Mouse (Mus musculus) layer of hippocampus, adult 18-20 months (tissue): ENCODE data around the gene Gsdma2. TPM values are rescaled to one million over a fixed set of nuclear protein-coding genes. Genes with fewer than 3 reads are reported as not detected.
"Not testable (repeated sequence)": the region's sequence is repeated elsewhere in the genome, so short reads cannot be mapped to it uniquely, and the experiment has no call there.

Source experiments
- DNase-seq, 2 experiments: peaks; one replicate each; pipeline ENCODE4 v3.0.0; 2022; ENCODE audit warnings: low spot score in 2 of 2
- total RNA-seq, 2 experiments: library from RNA; stranded (reverse); gene quantifications; 2 replicates each; pipeline ENCODE4 v1.2.3; 2021

The Gsdma2 gene
- total RNA-seq, 2 experiments from 2014 or later: not detected

GRCm38 (mm10) chr11:98664091-98664490 is 17.5 kb downstream of the Gsdma2 start, which contains the start of gene Gsdma:
TSS of gene Gsdma (plus strand) at chr11:98664351.
- no peak for DNase-seq

GRCm38 (mm10) chr11:98668984-98669383 is 22.4 kb downstream of the Gsdma2 start:
- DNase-seq: no peak

GRCm38 (mm10) chr11:98671284-98671815 is 24.8 kb downstream of the Gsdma2 start:
- no peak for DNase-seq

GRCm38 (mm10) chr11:98671857-98672256 is 25.3 kb downstream of the Gsdma2 start:
- DNase-seq: no peak

- no peak for DNase-seq
Measured at GRCm38 (mm10) chr11:98672482-98672881, 25.9 kb downstream of the Gsdma2 start.

GRCm38 (mm10) chr11:98673136-98673535 is 26.6 kb downstream of the Gsdma2 start:
- peak in 1 of 2 experiments; percentile 70 for DNase-seq

GRCm38 (mm10) chr11:98675829-98676363 is 29.3 kb downstream of the Gsdma2 start:
- no peak for DNase-seq

- DNase-seq: no peak
Measured at GRCm38 (mm10) chr11:98680023-98680422, 33.5 kb downstream of the Gsdma2 start.

GRCm38 (mm10) chr11:98680595-98680994 is 34.0 kb downstream of the Gsdma2 start:
- not testable (repeated sequence) for DNase-seq

- DNase-seq: no peak
Measured at GRCm38 (mm10) chr11:98681186-98681585, 34.6 kb downstream of the Gsdma2 start.

GRCm38 (mm10) chr11:98681786-98682745 is 35.5 kb downstream of the Gsdma2 start, which contains the start of gene Psmd3:
TSS of gene Psmd3 (plus strand) at chr11:98682554.
- DNase-seq: peak; percentile 97 to 98

GRCm38 (mm10) chr11:98682811-98683210 is 36.3 kb downstream of the Gsdma2 start:
- DNase-seq: no peak

- no peak for DNase-seq
Measured at GRCm38 (mm10) chr11:98685642-98686041, 39.1 kb downstream of the Gsdma2 start.

GRCm38 (mm10) chr11:98686976-98687375 is 40.4 kb downstream of the Gsdma2 start:
- DNase-seq: no peak

- DNase-seq: no peak
Measured at GRCm38 (mm10) chr11:98688009-98688408, 41.5 kb downstream of the Gsdma2 start.

- no peak for DNase-seq
Measured at GRCm38 (mm10) chr11:98693201-98693600, 46.6 kb downstream of the Gsdma2 start.

- no peak for DNase-seq
Measured at GRCm38 (mm10) chr11:98693746-98694145, 47.2 kb downstream of the Gsdma2 start.

GRCm38 (mm10) chr11:98694301-98694700 is 47.7 kb downstream of the Gsdma2 start:
- no peak for DNase-seq

- DNase-seq: no peak
Measured at GRCm38 (mm10) chr11:98695408-98695807, 48.8 kb downstream of the Gsdma2 start.

- no peak for DNase-seq
Measured at GRCm38 (mm10) chr11:98696454-98697216, 50.1 kb downstream of the Gsdma2 start.

- no peak for DNase-seq
Measured at GRCm38 (mm10) chr11:98697225-98697624, 50.7 kb downstream of the Gsdma2 start.
